Mouse (Mus musculus) ES-Bruce4 (cell line): ENCODE results near the gene Rragd.

ENCODE experiments used
- CTCF ChIP-seq: IDR thresholded peaks from one replicate; pipeline ENCODE4 v1.8.1; 2011; ENCODE audit warnings: low read depth, low read length
- EP300 ChIP-seq: IDR thresholded peaks from 2 replicates; pipeline ENCODE4 v1.6.1; 2011; ENCODE audit warnings: low read depth, low read length; ENCODE audit not compliant: insufficient read depth

GRCm38 (mm10) chr4:33067826-33068225 is 85.0 kb downstream of the Rragd start:
- TF ChIP-seq EP300 (no peak), CTCF (no peak)
